Mouse (Mus musculus): ENCODE data around the gene Colca2. TPM values are rescaled to one million over a fixed set of nuclear protein-coding genes. Genes with fewer than 3 reads are reported as not detected.

Colca2 gene
- total RNA-seq (2023) = not detected in 2 replicates

GRCm38 (mm10) chr9:51278500-51279381 lies at the start of gene Colca2:
Gene Colca2 (minus strand): TSS chr9:51278569.

Other genes with a start within 250 kb of the Colca2 start
- gene Btg4, start 217.7 kb downstream of the Colca2 start, total RNA-seq (2023) = not detected in 2 replicates
- gene Layn, start 201.5 kb downstream of the Colca2 start, total RNA-seq (2023) = 2.3 and 4.4 TPM in 2 replicates
- gene 4833427G06Rik, start 176.5 kb downstream of the Colca2 start, total RNA-seq (2023) = not detected in 2 replicates
- gene Gm32742, start 113.1 kb downstream of the Colca2 start, total RNA-seq (2023) = not detected in 2 replicates
- gene Pou2af1, start 64.9 kb downstream of the Colca2 start, total RNA-seq (2023) = 2.0 and 7.6 TPM in 2 replicates
- not detected in 2 replicates for gene 1810046K07Rik, start 50.3 kb upstream of the Colca2 start, total RNA-seq (2023)

Measured in neutrophil, adult 65 days (primary cell).